Mouse (Mus musculus): ENCODE data around the gene Prg3. TPM values are rescaled to one million over a fixed set of nuclear protein-coding genes. Genes with fewer than 3 reads are reported as not detected.
A peak's percentile ranks its signal among the peaks of the same experiment; 100 is the strongest.

The Prg3 gene
- total and polyA plus RNA-seq, 3 experiments, result not detected

GRCm38 (mm10) chr2:85011906-85012604 lies 24.0 kb downstream of the Prg3 start (continued):
- peak; percentile 58 to 66; a peak in 3 of 4 replicates for TF ChIP-seq EP300 (IDR thresholded peaks at IDR 0.05; ENCODE audit: low read depth in 1 of 2, low read length in 2 of 2)
- no peak for TF ChIP-seq POLR2AphosphoS2 (IDR thresholded peaks at IDR 0.05; ENCODE audit: low read length)
- TF ChIP-seq NELFE (IDR thresholded peaks at IDR 0.05; ENCODE audit: low read depth, low read length), result no peak; the same call in 1 of the 2 replicates

DNA sequence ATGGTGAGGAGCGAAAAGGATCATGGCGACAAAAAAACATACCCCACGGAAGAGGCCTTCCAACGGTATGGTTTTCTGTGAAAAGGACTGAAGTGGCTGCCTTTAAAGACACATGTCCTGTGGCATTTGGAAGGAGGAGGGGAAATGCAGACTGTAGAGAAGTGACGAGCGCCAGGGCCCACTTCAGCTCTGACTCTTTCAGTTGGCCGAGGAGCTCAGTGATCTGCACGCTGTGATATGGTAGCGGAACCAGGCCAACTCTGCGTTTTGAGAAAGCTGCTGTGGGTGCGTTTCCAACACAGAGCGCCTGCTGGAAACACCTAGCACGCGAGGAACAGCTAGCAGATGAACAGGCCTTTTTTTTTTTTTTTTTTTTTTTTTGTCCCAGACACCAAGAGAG lies 24.7 kb downstream of the Prg3 start:
- TF ChIP-seq ETS1 (IDR thresholded peaks at IDR 0.05; ENCODE audit: low read depth, low read length), result 0 out of 2 replicates have a peak, but pooled peaks have one; percentile 13
- TF ChIP-seq ZMIZ1 (IDR thresholded peaks at IDR 0.05; ENCODE audit: low read depth, low read length), result 0 out of 2 replicates have a peak, but pooled peaks have one; percentile 36
- no peak for TF ChIP-seq ZKSCAN1 (IDR thresholded peaks at IDR 0.05; ENCODE audit: low read depth, low read length)
- peak; percentile 85 for TF ChIP-seq ZNF384 (IDR thresholded peaks at IDR 0.05; ENCODE audit: low read depth, low read length)
- TF ChIP-seq MAZ (IDR thresholded peaks at IDR 0.05; ENCODE audit: low read depth, low read length), result no peak
- no peak for TF ChIP-seq CHD1 (IDR thresholded peaks at IDR 0.05; ENCODE audit: low read depth, low read length)
- TF ChIP-seq ZC3H11A (IDR thresholded peaks at IDR 0.05; ENCODE audit: low read depth, low read length), result no peak
- no peak; the same call in 1 of the 2 replicates for TF ChIP-seq NELFE (IDR thresholded peaks at IDR 0.05; ENCODE audit: low read depth, low read length)
- peak; percentile 16; the same call in 1 of the 2 replicates for TF ChIP-seq HCFC1 (IDR thresholded peaks at IDR 0.05; ENCODE audit: low read depth, low read length)
- TF ChIP-seq POLR2A (IDR thresholded peaks at IDR 0.05; ENCODE audit: control insufficient read depth in 1 of 2, insufficient read depth in 1 of 2, low read depth in 1 of 2, low read length in 2 of 2, poor library complexity in 1 of 2), result peak in 1 of 2 experiments; percentile 54; a peak in 2 of 4 replicates
- TF ChIP-seq USF2 (IDR thresholded peaks at IDR 0.05; ENCODE audit: borderline replicate concordance in 1 of 2, insufficient read depth in 1 of 2, low read depth in 1 of 2, low read length in 2 of 2), result no peak
- TF ChIP-seq TBP (IDR thresholded peaks at IDR 0.05; ENCODE audit: low read depth, low read length), result 0 out of 2 replicates have a peak, but pooled peaks have one; percentile 4
- TF ChIP-seq EP300 (IDR thresholded peaks at IDR 0.05; ENCODE audit: low read depth in 1 of 2, low read length in 2 of 2), result peak in 1 of 2 experiments; percentile 14; a peak in 2 of 4 replicates
- Histone ChIP-seq H3K79me2 (ENCODE audit: control insufficient read depth, insufficient read depth, low read length, poor library complexity) (no peaks in the 10 kb centered on the region), H3K9ac (ENCODE audit: control insufficient read depth, low read depth, low read length, poor library complexity, severe bottlenecking) (peak overlapping the region; percentile 68), H3K4me3 (ENCODE audit: control insufficient read depth in 1 of 2, insufficient read depth in 1 of 2, low read depth in 2 of 2, low read length in 2 of 2) (peak overlapping the region; percentile 30 to 46), H3K27ac (ENCODE audit: control insufficient read depth, low read depth, low read length) (peak overlapping the region; percentile 95), H3K4me1 (ENCODE audit: control insufficient read depth in 1 of 2, insufficient read depth in 2 of 2, low read length in 2 of 2) (peaks cover 22 to 28% of the 10 kb centered on the region in 2 experiments), H3K9me3 (replicated peaks; ENCODE audit: insufficient read depth, low read length) (no peaks in the 10 kb centered on the region), H3K27me3 (ENCODE audit: control insufficient read depth in 1 of 2, insufficient read depth in 2 of 2, low read length in 2 of 2) (no peaks in the 10 kb centered on the region), H3K36me3 (ENCODE audit: control insufficient read depth in 1 of 2, insufficient read depth in 2 of 2, low read length in 2 of 2) (peaks cover 0 to 31% of the 10 kb centered on the region in 2 experiments; a peak in 2 of 4 replicates)
- peak; percentile 85 for DNase-seq (ENCODE audit: low read depth, low spot score)
